Mouse (Mus musculus): Measurements from ENCODE around the gene Rgs3.

GRCm38 (mm10) chr4:62636047-62636446 lies 76.4 kb downstream of the Rgs3 start:
- no peak for TF ChIP-seq POLR2A (IDR thresholded peaks at IDR 0.05; ENCODE audit: borderline replicate concordance, low read depth, low read length)
- TF ChIP-seq CTCF (IDR thresholded peaks at IDR 0.05; ENCODE audit: low read depth, low read length), result no peak
